Mouse (Mus musculus) thymus, postnatal 0 days (tissue): ENCODE data around the gene Yars. TPM values are rescaled to one million over a fixed set of nuclear protein-coding genes. Genes with fewer than 3 reads are reported as not detected.

Experiments used
- DNase-seq: peaks from one replicate; pipeline ENCODE4 v3.0.0-alpha.2; 2015; ENCODE audit warnings: low spot score
- polyA plus RNA-seq: library from polyadenylated mRNA; unstranded; fragments of >200 nt; fragmentation: Nextera tagmentation; extraction: Ambion mirVana; gene quantifications from 2 replicates; pipeline ENCODE4 v1.2.1, GENCODE M21; 2015

The Yars gene
- polyA plus RNA-seq = 49.7 and 50.6 TPM in 2 replicates

DNA sequence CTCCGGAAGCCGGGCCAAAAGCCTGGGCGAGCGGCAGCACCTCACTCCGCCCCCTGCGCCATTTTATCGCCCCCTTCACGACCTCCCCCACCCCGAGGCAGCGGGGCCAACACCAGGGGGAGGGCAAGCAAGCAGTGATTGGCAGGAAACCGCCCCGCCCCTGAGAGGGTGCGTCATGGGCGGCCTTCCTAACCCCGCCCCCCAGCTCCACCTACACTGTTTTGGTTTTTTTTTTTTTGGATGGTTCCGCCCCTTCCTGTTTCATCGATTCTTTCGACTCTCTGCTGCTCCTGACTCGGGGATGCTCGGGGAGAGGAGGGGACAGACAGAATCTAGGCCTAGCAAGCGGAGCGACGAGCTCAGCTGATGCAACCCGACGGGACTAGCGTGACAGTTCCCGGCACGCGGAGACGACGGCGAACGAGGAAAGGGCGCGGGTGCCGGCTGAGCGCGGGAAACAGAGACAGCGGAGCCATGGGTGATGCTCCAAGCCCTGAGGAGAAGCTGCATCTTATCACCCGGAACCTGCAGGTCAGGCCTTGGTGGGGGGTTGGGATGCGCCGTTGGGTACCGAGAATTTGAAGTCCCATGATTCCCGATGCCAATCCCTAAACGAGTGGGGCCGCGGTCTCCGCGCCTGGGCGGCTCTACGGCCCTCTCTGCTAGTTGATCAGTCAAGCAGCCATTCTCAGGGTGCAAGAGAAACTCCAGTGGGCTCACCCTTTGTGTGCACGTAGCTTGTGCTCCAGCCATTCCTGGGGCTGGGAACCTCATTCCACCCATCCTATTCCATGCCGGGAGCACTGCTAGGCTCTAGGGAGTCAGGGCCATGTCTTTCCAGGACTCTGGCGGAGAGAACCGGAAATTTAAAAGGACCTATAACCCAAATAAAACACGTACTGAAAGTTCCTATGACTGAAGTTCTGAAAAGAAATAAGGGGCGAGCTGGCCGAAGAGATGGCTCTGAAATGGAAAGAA is at the start of gene Yars, which contains the start of gene S100pbp:
Yars (plus strand) TSS at position 219 of the 978 bp plus-strand sequence.
S100pbp (minus strand) TSS at position 186 of the 978 bp plus-strand sequence.
- DNase-seq = peak; percentile 99

DNA sequence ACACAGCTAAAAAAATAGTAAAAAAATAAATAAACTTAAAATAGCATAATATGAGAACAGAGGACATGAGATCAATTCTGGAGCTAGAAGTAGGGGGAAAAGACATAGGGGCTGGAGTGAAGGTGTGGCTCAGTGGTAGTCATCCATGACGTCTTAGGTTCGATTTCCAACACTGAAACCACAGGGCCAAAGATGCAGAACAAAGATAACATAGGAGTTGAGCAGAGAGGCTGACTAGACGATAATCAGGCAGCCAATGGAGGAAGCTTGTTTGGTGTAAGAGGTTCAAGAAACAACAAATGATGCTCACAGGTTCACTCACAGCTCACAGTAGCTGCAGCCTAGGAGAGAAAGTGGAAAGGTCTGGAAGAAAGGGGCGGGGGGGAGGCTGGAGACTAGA is 48.8 kb upstream of the Yars start:
- DNase-seq = no peak

DNA sequence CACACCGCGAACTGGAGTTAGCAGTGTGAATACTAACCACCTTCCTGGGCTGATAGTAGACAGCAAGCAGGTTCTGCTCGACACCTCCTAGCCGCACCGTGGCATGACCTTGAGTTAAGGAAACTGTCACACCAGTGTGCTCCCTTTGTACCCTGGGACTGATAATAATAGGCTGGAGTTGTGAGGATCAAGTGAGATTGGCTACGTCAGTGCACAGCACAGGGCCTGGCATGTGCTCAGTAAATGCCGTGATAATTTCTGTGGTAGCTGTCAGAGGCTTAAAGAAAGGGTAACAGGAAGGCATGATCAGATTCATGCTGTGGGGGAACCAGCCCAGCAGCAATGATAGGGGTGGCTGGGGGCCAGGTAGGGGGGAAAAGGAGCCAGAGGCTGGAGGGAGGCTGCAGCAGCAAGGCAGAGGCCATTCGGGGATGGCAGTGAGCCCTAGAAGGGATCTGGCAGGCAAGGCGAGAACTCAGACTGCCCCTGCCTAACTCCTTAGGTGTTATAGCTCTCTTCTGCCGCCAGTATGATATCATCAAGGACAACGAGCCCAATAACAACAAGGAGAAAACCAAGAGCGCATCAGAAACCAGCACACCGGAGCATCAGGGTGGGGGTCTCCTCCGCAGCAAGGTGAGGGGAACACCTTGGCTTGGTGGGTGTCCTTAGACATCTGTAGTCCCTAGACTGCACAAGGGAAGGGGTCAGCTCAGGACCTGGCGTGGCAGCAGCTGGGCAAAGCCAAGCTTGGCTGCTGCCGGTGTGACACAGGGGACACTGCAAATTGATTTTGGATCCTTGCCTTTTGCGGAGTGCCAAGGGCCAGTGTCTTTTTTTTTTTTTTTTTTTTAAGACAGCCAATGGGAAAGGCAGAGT is 47.8 kb upstream of the Yars start:
- DNase-seq = no peak

DNA sequence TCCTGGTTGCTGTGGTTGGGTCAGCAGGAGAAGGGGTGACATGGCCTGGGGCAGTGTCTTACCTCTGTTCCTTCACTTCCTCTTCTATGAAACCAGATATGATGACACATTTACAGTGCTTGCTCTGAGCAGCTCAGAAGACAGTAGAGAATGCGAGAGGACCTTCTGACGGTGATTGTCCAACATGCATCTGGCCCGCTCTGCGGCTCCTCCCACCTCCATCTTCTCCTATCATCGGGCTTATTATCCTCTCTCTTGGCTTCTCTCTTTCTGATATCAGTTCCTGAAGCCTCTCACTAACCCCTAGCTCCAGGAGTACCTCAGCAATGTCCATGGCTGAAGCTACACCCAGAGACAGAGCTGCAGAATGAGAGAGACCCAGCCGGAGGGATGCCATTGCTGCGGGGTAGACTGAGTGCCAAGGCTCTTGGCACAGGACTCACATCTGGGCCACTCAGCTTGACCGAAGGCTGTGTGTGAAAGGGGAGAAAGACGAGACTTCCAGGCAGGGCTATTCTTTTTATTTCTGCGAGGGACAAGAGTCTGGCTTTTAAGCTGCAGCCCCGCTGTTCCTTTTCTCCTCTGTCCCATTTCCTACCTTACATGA is 47.0 kb upstream of the Yars start:
- no peak for DNase-seq

DNA sequence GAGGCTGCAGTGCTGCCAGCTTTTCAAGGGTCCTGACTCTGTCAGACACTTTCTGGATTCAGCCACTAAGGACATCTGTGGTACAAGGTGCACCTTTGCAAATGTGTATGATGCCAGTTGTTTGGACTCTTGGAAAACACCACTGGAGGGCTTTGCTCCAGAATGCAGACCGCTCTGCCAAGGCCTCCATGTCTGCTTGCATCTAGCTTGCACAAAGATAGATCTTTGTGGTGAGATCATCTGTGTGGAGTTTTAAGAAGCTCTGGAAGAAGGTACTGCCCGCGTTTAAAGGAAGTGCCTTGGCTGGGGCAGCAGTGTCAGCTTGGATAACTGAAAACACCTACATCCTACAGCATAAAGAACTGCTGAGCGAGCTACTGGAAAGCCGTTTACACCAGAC is 46.1 kb upstream of the Yars start:
- DNase-seq = peak; percentile 9

DNA sequence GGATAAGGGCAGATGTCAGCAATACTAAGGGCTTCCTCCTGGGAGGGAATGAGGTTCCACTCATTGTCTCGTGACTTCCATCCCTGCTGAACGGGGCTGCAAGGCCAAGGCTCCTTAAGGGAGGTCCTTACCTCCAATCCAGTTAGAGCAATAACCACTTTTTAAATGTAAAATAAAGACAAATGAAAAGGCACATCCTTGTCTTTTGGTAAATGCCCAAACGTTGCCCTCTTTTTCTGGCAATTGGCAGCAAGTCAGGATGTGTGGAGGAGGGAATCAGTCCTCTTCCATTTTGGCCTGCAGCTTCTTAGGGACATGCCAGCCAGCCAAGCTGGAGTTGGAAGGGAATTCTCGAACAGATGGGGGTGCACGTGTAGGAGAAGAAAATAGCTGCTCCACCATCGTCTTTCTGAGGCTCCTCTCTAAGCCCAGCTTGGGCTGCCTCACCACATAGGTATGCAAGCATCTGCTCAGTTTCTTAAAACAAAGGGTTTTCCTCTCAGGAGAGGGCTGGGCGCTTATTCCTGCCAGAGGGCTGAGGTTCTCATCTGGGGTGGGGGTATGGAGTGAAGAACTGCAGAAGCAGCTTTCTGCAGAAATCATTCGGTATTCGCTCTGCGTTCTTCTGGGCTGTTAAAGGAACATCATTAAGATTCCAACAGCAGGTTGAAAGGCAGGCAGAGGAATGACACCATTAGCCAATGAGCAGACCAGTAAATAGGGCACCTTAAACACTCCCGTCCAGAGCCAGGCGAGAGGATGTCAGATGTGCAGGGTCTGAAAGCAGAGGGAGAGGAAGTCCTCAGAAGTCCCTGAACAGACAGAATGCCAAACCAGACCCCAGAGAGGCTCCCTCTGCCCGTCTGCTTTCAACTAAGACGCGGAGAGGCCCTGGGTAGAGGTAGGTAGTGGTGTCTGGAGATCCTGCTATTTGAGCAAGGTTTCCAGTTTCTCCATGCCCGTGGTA is 44.9 kb upstream of the Yars start:
- DNase-seq = no peak

DNA sequence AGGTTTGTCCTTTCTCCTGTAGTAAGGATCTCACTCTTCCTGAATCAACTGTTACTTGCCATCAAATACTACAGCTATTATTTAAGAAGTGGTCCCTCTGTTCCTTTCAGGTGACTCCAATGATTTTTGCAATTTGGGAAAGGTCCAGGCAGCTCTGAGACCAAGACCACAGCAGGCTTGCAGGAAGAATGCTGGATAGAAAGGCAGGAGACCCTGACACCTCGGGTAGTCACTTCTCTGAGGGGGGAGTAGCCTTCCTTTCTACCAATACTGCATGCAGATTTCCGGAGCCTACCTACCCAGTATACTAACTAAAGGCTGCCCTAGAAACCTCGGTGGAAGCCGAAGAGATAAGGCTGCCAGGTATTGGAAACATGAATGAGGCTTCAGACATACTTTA is 44.1 kb upstream of the Yars start:
- no peak for DNase-seq

DNA sequence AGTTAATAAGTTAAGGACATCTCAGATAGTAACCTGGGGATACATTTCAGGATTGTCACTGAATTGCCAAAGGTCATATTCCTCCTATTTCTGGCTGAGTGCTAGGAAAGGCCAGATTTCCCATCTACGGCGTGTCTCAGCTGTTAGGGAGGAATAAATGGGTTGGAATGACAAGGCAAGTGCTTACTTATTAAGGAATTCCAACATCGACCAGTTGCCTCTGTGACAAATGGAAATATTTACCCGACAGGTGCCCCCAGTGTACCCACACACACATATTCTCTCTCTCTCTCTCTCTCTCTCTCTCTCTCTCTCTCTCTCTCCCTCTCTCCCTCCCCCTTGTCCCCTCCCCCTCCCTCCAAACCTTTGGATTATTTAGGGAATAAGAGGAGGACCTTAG is 43.6 kb upstream of the Yars start:
- no peak for DNase-seq

DNA sequence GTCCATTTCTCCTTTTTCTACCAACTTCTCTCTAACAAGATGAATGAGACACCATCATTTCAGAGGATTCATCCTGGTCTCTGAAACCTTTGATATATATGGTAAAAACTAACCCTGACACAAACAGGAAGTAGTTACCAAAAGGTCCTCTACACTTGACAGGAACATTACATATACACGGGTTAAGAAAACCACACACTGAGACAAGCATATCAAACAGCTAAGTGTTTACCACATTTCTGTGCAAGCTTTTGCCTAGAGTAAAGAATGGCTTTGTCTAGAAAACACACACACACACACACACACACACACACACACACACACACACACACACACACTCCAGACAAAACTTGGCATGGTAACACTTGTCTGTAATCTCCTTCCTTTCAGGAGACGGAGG is 43.2 kb upstream of the Yars start:
- DNase-seq = peak; percentile 12

DNA sequence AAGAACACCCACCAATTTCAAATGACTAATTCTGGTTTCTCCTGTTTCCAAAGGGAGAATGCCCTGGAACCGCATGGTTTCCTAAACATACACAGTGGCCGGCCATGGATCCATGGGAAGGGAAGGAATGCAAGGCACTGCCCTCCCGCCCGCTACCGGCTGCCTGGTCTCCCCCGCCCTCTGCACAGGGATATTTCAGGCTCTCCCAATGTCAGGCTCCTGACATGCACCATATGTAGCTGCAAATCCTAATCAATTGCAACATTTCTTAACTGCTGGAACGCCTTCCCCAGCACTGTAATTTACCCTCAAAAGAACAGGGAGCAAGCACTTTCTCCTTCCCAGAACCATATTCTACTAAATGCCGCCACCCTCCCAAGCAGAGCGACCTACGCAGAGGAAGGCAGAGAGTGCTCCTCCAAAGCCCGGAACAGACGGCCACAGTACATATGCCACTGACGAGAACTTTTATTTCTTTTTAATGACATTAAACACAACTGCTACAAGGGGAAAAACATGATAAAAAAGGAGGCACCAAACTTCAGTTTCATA is 41.9 kb upstream of the Yars start:
- DNase-seq = no peak

DNA sequence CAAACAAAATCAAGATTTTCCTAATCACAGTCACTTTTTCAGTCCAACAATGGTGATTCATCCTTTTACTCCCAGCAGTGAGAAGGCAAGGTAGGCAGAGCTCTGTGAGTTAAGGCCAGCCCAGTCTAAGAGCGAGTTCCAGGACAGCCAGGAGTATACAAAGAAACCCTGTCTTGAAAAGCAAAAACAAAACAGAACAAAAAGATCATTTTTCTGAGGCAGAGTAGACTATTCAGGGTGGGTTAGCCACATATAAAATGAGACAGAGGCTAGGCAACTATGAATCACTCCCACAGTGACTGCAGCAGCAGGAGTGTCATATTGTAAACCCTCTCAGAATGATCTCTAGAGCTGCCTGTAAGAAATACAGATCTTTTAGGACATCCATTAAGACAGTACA is 40.2 kb upstream of the Yars start:
- DNase-seq = no peak

DNA sequence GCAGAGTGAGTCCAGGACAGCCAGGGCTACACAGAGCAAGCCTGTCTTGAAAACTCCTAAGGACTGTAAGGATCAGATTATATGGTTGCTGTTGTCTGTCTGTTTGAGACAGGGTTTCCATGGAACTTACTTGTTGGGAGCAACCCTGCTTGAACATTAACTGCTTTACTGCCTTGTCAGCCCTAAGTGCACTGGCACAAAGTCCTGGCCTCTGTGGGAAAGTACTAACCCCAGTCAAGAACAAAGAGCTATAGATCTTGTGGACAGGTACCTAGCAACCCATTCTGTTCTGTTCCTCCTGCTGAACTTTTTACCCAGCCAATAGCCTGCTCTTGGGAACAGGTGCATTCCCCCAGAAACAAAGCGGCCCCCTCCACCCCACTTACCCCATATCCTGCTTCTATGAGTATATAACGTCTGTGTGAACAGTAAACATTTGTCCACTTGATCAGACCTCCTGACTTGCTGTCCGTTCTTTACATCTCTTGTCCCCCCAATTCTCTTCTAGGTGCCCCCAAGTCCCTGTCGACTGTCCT is 38.2 kb upstream of the Yars start:
- no peak for DNase-seq

DNA sequence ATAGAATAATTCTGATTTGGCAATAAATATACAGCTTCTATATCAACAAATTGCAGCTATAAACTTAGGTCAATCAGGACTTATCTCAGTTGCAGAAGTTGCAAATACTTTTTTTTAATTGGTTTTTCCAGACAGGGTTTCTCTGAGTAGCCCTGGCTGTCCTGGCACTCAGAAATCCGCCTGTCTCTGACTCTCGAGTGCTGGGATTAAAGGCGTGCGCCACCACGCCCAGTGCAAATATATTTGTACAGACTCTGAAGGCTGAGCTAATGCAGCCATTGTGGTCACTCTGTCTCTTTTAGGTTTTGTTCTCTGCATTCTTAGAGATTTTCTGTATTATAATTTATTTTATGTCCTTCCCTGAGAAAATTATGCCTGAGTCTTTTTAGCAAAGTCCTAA is 32.0 kb upstream of the Yars start:
- no peak for DNase-seq

DNA sequence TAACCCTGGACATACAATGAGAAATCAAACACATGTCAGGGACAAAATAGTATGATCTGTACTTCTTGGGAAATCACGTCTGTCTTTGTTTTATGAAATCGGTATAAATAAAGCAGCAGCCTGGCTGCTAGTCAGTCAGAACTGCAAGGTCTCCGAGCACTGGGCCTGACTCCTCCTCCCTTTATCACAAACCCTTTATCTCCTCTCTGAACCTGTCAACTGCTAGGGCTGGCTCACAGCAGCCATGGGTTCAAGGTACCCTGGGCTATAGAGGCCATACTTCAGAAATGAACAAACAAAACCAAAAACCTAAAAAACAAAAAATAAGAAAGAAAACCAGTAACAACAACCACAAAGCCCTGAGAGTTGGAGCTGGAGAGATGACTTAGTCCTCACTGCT is 31.0 kb upstream of the Yars start:
- no peak for DNase-seq

DNA sequence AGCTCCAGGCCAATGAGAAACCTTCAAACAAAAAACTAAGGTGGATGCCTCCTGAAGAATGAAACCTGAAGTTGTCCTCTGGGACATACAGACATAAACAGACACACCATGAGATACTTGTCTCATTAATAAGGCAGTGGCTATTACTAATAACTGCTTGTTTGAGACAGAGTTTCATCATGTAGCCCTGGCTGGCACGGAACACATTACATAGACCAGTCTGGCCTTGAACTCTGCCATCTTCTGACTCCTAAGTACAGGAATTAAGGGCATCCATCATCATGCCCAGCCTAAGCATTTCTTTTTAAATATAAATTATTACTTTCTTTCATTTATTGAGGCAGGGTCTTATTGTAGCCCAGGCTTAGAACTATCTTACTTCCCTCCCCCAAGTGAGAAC is 28.5 kb upstream of the Yars start:
- DNase-seq = no peak

DNA sequence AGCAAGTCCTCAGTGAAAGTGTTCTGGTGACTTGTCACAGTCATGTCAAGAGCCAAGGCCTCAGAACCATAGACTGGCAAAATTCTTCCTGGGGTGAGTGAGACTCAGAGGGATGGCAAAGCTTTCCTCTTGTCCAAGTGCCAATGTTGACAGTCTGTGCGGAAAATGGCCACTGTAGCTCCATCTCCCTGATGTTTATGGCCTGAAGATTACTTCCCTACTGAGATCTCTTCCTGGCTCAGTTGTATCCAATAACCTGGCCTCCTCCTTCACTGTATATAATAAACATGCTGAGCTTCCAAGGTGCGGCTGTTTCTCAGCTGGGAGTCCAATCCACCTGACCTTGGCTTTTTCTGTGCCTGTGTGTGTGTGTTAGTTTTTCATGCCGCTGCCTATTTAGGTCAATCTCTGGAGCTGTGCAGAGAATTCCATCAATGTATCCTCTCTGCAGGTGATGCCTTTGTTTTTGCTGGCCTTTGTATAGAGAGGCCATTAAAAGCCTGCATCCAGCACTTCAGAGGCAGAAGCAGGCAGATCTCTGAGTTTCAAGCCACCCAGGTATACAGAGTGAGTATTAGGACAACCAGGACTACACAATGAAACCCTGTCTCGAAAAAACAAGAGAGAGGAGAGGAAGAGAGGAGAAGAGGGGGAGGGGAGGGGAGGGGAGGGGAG is 27.8 kb upstream of the Yars start:
- no peak for DNase-seq

DNA sequence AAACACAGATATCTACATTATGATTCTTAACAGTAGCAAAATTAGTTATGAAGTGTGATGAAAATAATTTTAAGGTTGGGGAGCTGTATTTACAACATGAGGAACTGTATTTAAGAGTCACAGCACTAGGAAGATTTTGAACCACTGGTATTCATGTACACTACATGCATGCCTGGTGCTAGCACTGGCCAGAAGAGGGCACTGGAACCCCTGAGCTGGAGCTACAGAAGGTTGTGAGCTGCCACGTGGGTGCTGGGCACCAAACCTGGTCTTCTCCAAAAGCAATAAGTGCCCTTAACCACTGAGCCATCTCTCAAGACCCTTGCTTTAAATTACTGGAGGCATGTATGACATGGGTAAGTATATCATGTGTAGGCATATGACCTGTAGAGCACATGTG is 17.0 kb upstream of the Yars start:
- DNase-seq = no peak

DNA sequence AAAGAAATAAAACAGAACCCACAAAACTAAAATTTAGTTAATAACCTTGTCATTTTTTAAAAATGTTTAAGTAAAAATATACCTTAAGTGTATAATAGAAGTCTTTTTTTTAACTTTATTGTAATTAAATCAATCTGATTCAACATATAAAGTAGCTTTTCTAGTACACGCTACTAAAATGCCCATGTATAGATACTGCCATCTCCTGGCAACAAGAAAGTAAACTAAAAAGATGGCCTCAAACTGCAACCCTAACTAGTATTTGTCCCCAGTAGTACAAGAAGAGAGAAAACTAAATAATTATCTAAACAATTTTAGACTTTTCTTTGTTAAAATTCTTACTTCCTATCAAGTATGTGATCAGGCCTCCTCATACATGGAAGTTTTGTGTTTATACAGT is 10.0 kb upstream of the Yars start:
- peak; percentile 18 for DNase-seq

DNA sequence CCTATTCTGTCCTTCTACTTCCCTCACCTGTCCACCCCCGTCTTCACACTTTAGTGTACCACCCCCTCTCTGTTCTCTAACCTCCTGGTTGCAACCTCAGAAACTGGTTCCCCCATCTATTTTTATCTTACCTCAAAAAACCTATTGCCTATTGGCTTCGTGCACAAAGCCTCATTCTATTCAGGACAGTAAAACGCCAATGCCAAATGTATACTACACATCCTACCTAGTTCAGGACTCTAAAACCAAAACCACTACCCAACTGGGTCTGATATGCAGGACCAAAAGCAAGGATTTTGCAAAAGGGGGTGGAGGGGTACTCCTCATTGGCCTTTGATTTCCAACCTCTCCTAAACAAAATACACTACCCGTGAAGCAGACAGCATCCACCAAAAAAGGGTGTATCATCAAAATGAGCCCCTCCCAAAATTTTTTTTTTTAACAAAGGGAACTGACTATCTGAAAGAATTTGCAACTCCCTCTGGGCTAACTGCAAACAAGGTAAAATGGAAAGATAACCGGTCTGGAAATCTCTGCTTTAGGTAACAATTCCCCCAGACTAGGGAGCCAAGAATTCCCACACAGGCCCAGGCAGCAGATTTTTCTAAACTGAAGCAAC is 1.4 kb upstream of the Yars start:
- DNase-seq = no peak
